Mouse (Mus musculus): ENCODE results near the gene Abr.

GRCm38 (mm10) chr11:76374491-76375185 lies 247.5 kb downstream of the Abr start:
- TF ChIP-seq CTCF (IDR thresholded peaks at IDR 0.05; ENCODE audit: extremely low read depth, insufficient read depth, low read length) (no peak), POLR2A (IDR thresholded peaks at IDR 0.05; ENCODE audit: extremely low read depth, insufficient read depth, low read length) (no peak)

Measured in cortical plate, adult 2 months (tissue).